Mouse (Mus musculus) neural tube, embryonic 11.5 days (tissue): Measurements from ENCODE around the gene Arhgap21. TPM values are rescaled to one million over a fixed set of nuclear protein-coding genes. Genes with fewer than 3 reads are reported as not detected.
"Not testable (repeated sequence)": the region's sequence is repeated elsewhere in the genome, so short reads cannot be mapped to it uniquely, and the experiment has no call there.

Source experiments
- ATAC-seq: fragments of 200-750 bp; cut with Nextera tagmentation; 2 replicates; pipeline ENCODE4 v1.8.0; 2017; ENCODE audit warnings: moderate number of reproducible peaks, mild to moderate bottlenecking, moderate TSS enrichment, moderate library complexity; ENCODE audit not compliant: insufficient read depth, low FRiP score, low TSS enrichment
- DNase-seq: peaks from one replicate; pipeline ENCODE4 v3.0.0-alpha.2; 2015; ENCODE audit warnings: low spot score
- H3K27ac ChIP-seq: fragments of 300-500 bp; sonication (generic); 2 replicates; pipeline ENCODE4 v1.5.1; 2014; ENCODE audit warnings: low read depth, mild to moderate bottlenecking, low read length
- H3K27me3 ChIP-seq: fragments of 300-500 bp; sonication (generic); 2 replicates; pipeline ENCODE4 v1.6.1; 2014; ENCODE audit warnings: mild to moderate bottlenecking, low read length, mixed read lengths; ENCODE audit not compliant: control insufficient read depth, insufficient read depth
- H3K36me3 ChIP-seq: fragments of 300-500 bp; sonication (generic); 2 replicates; pipeline ENCODE4 v1.6.1; 2014; ENCODE audit warnings: mild to moderate bottlenecking, low read length, moderate library complexity, mixed read lengths; ENCODE audit not compliant: control insufficient read depth, insufficient read depth
- H3K4me1 ChIP-seq: fragments of 300-500 bp; sonication (generic); 2 replicates; pipeline ENCODE4 v1.6.1; 2014; ENCODE audit warnings: low read length, mixed read lengths; ENCODE audit not compliant: control insufficient read depth, insufficient read depth
- H3K4me2 ChIP-seq: fragments of 300-500 bp; sonication (generic); 2 replicates; pipeline ENCODE4 v1.6.1; 2014; ENCODE audit warnings: low read depth, mild to moderate bottlenecking, moderate library complexity
- H3K4me3 ChIP-seq: fragments of 300-500 bp; sonication (generic); 2 replicates; pipeline ENCODE4 v1.5.1; 2014; ENCODE audit warnings: low read depth, low read length
- H3K9ac ChIP-seq: fragments of 300-500 bp; sonication (generic); 2 replicates; pipeline ENCODE4 v1.6.1; 2014; ENCODE audit warnings: mild to moderate bottlenecking, low read length
- H3K9me3 ChIP-seq: fragments of 300-500 bp; sonication (generic); 2 replicates; pipeline ENCODE4 v1.6.1; 2016; ENCODE audit warnings: low read length; ENCODE audit not compliant: control insufficient read depth
- WGBS: fragments of 180-500 bp; shearing (Covaris S2); extraction: QIAGEN DNeasy Blood & Tissue Kit; methylation state at CpG from one replicate; pipeline ENCODE4 v1.1.7; 2014; 5-methylcytosine and 5-hydroxymethylcytosine counted together
- polyA plus RNA-seq: library from polyadenylated mRNA; unstranded; fragments of >200 nt; fragmentation: Nextera tagmentation; extraction: Ambion mirVana; gene quantifications from 2 replicates; pipeline ENCODE4 v1.2.1, GENCODE M21; 2014

Arhgap21 gene
- polyA plus RNA-seq, 1 experiment from 2014 or later, result 50.0 TPM

DNA sequence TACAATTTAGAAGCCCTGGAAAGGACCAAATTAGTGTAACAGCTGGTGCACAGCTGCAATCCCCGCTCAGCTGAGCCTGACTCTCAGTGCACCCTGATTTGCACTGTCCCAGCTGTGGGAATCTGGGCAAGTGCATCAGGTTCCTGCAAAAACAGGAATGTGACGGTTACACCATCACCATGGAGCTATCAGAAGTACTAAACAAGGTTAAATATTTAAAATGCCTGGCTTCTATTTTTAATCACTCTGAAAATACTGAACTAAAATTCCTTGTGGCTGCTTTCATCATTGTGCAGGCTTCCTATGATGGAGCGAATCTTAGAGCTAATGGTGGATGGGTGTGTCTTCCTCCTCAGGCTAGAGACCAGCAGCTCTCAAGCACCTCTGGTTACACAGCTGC is 29.3 kb downstream of the Arhgap21 start:
- ATAC-seq (no peak), DNase-seq (no peak)
- Histone ChIP-seq H3K9me3 (no peaks in the 10 kb centered on the region), H3K4me1 (peaks cover 29% of the 10 kb centered on the region), H3K27ac (no peak overlapping the region), H3K4me3 (no peak overlapping the region), H3K9ac (no peak overlapping the region), H3K36me3 (no peaks in the 10 kb centered on the region), H3K27me3 (no peaks in the 10 kb centered on the region), H3K4me2 (no peak overlapping the region)
- WGBS, result 77% methylated on average over 3 of the region's 3 CpGs

DNA sequence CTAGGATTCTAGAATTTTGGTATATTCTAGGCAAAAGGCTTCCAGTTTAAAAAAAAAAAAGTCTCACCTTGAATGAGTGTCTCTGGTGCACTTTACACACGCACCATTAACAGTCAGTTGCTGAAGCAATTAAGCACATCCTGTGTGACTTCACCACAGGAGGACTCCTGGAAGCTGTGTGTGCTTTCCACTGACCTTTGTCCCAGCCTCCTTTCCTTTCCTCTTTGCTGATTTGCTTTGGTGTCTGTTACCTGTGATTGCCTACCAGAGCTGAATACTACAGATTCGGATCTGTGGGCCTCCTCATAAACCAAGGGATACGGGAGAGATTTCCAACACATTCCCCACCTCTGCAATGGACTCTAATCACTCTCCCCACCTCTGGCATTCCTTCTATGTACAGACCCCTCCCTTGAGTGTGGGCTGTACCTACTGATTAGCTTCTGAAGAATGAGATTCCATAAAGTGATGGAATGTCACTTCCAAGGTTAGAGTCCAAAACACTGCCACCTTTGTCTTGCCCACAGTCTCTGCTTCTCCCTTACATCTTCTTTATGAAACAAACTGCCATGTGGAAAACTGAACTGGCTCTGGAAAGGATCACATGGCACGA is 32.0 kb downstream of the Arhgap21 start:
- no peak overlapping the region for H3K27ac ChIP-seq
- no peaks in the 10 kb centered on the region for H3K9me3 ChIP-seq
- H3K4me3 ChIP-seq, result no peak overlapping the region
- no peak for DNase-seq
- ATAC-seq, result no peak
- peaks cover 9% of the 10 kb centered on the region; the same call in 1 of the 2 replicates for H3K4me1 ChIP-seq
- no peaks in the 10 kb centered on the region for H3K27me3 ChIP-seq
- no peak overlapping the region for H3K4me2 ChIP-seq
- H3K9ac ChIP-seq, result no peak overlapping the region
- 54% methylated on average over 4 of the region's 4 CpGs for WGBS
- H3K36me3 ChIP-seq, result no peaks in the 10 kb centered on the region

GRCm38 (mm10) chr2:20934406-20934805 is 34.3 kb downstream of the Arhgap21 start:
- no peaks in the 10 kb centered on the region for H3K36me3 ChIP-seq
- ATAC-seq, result no peak
- no peak for DNase-seq
- no peaks in the 10 kb centered on the region for H3K27me3 ChIP-seq
- no peak overlapping the region for H3K4me3 ChIP-seq
- H3K4me1 ChIP-seq, result peaks cover 6% of the 10 kb centered on the region; the same call in 1 of the 2 replicates
- 43% methylated on average over 9 of the region's 9 CpGs for WGBS
- no peaks in the 10 kb centered on the region for H3K9me3 ChIP-seq
- no peak overlapping the region for H3K9ac ChIP-seq
- H3K27ac ChIP-seq, result no peak overlapping the region
- H3K4me2 ChIP-seq, result no peak overlapping the region

DNA sequence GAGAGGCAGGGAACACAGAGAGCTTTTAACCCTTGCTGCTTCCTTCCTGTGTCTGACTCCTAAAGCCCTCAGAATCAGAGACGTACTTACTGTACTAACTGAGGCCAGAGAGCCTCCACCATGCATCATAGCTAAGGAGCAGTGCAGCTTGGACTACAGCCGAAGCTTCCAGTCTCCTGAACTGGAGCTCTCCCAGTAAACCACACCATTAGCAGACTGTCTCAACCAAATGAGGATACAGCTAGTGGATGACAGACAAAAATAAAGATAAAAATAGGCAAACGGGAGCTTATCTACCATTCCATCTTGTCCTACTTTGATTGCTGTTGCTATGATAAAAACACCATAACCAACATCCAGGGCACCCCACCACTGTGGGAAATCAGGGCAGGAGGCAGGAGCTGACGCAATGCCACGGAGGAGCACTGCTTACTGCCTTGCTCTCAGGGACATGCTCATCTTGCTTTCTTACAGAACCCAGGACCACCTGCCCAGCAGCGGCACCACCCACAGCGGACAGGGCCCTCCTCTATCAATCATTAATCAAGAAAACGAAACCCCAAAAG is 35.9 kb downstream of the Arhgap21 start:
- DNase-seq, result no peak
- H3K9me3 ChIP-seq, result no peaks in the 10 kb centered on the region
- 83% methylated on average over 8 of the region's 8 CpGs for WGBS
- H3K4me1 ChIP-seq, result peaks cover 6% of the 10 kb centered on the region; the same call in 1 of the 2 replicates
- no peaks in the 10 kb centered on the region for H3K27me3 ChIP-seq
- no peak for ATAC-seq
- H3K27ac ChIP-seq, result no peak overlapping the region
- H3K4me3 ChIP-seq, result no peak overlapping the region
- no peak overlapping the region for H3K4me2 ChIP-seq
- H3K36me3 ChIP-seq, result no peaks in the 10 kb centered on the region
- no peak overlapping the region for H3K9ac ChIP-seq

- WGBS, result 95% methylated on average over 3 of the region's 4 CpGs
Measured at GRCm38 (mm10) chr2:20931761-20932160, 36.9 kb downstream of the Arhgap21 start.

GRCm38 (mm10) chr2:20928454-20928853 is 40.2 kb downstream of the Arhgap21 start:
- DNase-seq (no peak), ATAC-seq (no peak)
- H3K27ac ChIP-seq, result no peak overlapping the region
- H3K9me3 ChIP-seq, result no peaks in the 10 kb centered on the region
- H3K4me2 ChIP-seq, result no peak overlapping the region
- H3K27me3 ChIP-seq, result no peaks in the 10 kb centered on the region
- no peak overlapping the region for H3K4me3 ChIP-seq
- no peaks in the 10 kb centered on the region for H3K36me3 ChIP-seq
- no peaks in the 10 kb centered on the region for H3K4me1 ChIP-seq
- no peak overlapping the region for H3K9ac ChIP-seq

More at GRCm38 (mm10) chr2:20931761-20932160, 36.9 kb downstream of the Arhgap21 start:
- H3K27me3 ChIP-seq, H3K36me3 ChIP-seq, H3K4me1 ChIP-seq, ATAC-seq, H3K27ac ChIP-seq, H3K4me3 ChIP-seq, H3K9me3 ChIP-seq, H3K9ac ChIP-seq, H3K4me2 ChIP-seq, DNase-seq: not testable (repeated sequence)

DNA sequence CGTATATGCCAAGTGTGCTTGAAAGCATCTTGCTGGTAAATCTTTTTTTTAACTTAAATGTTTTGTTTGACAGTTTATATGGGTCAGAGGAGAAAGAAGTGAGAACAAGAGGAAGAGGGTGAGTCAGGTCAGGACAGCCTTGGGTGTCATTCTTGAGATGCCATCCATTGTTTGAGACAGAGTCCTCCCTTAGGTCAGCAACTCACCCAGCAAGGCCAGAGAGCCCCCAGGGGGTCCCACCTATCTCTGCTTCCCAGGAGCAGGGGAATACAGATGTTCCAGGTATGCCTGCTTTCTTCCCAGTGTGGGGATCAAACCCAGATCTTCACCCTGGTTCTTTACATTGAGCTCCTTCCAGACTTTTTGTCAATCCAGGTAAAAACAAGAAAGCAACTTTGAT is 43.7 kb downstream of the Arhgap21 start:
- Histone ChIP-seq H3K27ac (no peak overlapping the region), H3K9me3 (no peaks in the 10 kb centered on the region), H3K36me3 (no peaks in the 10 kb centered on the region), H3K4me1 (peaks cover 3% of the 10 kb centered on the region; the same call in 1 of the 2 replicates), H3K27me3 (no peaks in the 10 kb centered on the region), H3K9ac (no peak overlapping the region), H3K4me3 (no peak overlapping the region), H3K4me2 (no peak overlapping the region)
- WGBS, result 79% methylated on average over 1 of the region's 1 CpGs
- ATAC-seq (no peak), DNase-seq (no peak)

DNA sequence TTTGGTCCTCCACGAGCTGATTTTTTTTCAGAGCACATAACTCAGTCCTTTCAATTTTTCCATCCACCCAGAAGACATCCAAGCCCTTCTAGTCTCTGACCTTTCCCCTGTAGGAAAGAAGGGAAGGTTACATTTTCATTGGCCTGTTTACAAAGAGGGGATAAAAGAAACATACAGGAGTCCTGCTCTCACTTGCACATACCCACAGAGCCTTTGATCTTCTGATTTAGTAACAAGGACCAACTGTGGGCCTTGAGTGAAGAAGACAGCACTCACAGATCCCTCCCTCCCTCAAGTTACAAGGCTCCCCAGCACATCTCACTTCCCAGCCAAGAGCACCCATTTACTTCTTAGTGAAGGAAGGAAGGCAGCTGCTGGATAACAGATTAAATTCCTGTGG is 46.3 kb downstream of the Arhgap21 start:
- Histone ChIP-seq H3K36me3 (no peaks in the 10 kb centered on the region), H3K27ac (no peak overlapping the region), H3K4me1 (peaks cover 3% of the 10 kb centered on the region; the same call in 1 of the 2 replicates), H3K27me3 (no peaks in the 10 kb centered on the region), H3K4me3 (no peak overlapping the region), H3K9ac (no peak overlapping the region), H3K9me3 (no peaks in the 10 kb centered on the region), H3K4me2 (no peak overlapping the region)
- DNase-seq (no peak), ATAC-seq (no peak)
- WGBS, result 11% methylated on average over 1 of the region's 1 CpGs

GRCm38 (mm10) chr2:20921558-20921957 is 47.1 kb downstream of the Arhgap21 start:
- Histone ChIP-seq H3K4me3 (no peak overlapping the region), H3K4me1 (peaks cover 3% of the 10 kb centered on the region; the same call in 1 of the 2 replicates), H3K27me3 (no peaks in the 10 kb centered on the region), H3K4me2 (no peak overlapping the region), H3K9ac (no peak overlapping the region), H3K27ac (no peak overlapping the region), H3K9me3 (no peaks in the 10 kb centered on the region), H3K36me3 (no peaks in the 10 kb centered on the region)
- ATAC-seq (no peak), DNase-seq (no peak)
- WGBS, result 46% methylated on average over 2 of the region's 2 CpGs
